Mouse (Mus musculus): ENCODE data around the gene Mfsd14a. TPM values are rescaled to one million over a fixed set of nuclear protein-coding genes. Genes with fewer than 3 reads are reported as not detected.

Gene Mfsd14a
- polyA plus RNA-seq, 1 experiment from 2014 or later: 70.7 TPM

- no peak overlapping the region for H3K9ac ChIP-seq (replicated peaks; ENCODE audit: low read depth, low read length)
- no peak overlapping the region for H3K27ac ChIP-seq (ENCODE audit: low read depth, low read length)
- ATAC-seq (ENCODE audit: low read depth): no peak
- peaks cover 37% of the 10 kb centered on the region for H3K36me3 ChIP-seq (ENCODE audit: control insufficient read depth, insufficient read depth, low read length)
- no peak overlapping the region for H3K4me2 ChIP-seq (ENCODE audit: low read depth, low read length)
- 79% methylated on average over 1 of the region's 1 CpGs for WGBS
- H3K4me1 ChIP-seq (ENCODE audit: control insufficient read depth, insufficient read depth, low read length): no peaks in the 10 kb centered on the region
- H3K4me3 ChIP-seq (ENCODE audit: low read depth, low read length): no peak overlapping the region
- no peaks in the 10 kb centered on the region for H3K9me3 ChIP-seq (ENCODE audit: control insufficient read depth, low read length)
- no peaks in the 10 kb centered on the region for H3K27me3 ChIP-seq (ENCODE audit: control insufficient read depth, insufficient read depth, low read length)
These were observed 22.5 kb downstream of the Mfsd14a start for GRCm38 (mm10) chr3:116640024-116640423.

DNA sequence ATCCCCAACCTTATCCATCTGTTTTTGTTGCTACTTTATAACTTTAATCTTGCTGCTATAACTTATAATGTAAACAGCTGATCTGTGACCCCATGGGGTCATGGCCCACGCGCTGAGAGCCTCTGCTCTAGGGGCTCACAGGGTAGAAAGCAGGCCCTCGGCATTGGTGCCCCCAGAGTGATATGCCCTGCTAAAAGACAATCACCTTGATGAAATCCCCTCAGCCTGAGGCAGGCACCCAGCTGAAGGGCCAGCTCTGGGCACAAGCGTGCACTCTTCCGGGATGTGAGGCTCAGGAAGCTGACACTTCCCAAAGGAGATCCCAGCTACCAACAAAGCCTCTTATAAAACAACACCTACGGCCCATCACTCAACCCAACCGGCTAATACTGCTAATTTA, 23.9 kb downstream of the Mfsd14a start:
- Histone ChIP-seq H3K9me3 (ENCODE audit: control insufficient read depth, low read length) (no peaks in the 10 kb centered on the region), H3K4me3 (ENCODE audit: low read depth, low read length) (no peak overlapping the region), H3K36me3 (ENCODE audit: control insufficient read depth, insufficient read depth, low read length) (peaks cover 50% of the 10 kb centered on the region), H3K27me3 (ENCODE audit: control insufficient read depth, insufficient read depth, low read length) (no peaks in the 10 kb centered on the region), H3K4me1 (ENCODE audit: control insufficient read depth, insufficient read depth, low read length) (no peaks in the 10 kb centered on the region), H3K4me2 (ENCODE audit: low read depth, low read length) (no peak overlapping the region), H3K9ac (replicated peaks; ENCODE audit: low read depth, low read length) (no peak overlapping the region), H3K27ac (ENCODE audit: low read depth, low read length) (no peak overlapping the region)
- WGBS: 91% methylated on average over 7 of the region's 7 CpGs
- no peak for ATAC-seq (ENCODE audit: low read depth)

DNA sequence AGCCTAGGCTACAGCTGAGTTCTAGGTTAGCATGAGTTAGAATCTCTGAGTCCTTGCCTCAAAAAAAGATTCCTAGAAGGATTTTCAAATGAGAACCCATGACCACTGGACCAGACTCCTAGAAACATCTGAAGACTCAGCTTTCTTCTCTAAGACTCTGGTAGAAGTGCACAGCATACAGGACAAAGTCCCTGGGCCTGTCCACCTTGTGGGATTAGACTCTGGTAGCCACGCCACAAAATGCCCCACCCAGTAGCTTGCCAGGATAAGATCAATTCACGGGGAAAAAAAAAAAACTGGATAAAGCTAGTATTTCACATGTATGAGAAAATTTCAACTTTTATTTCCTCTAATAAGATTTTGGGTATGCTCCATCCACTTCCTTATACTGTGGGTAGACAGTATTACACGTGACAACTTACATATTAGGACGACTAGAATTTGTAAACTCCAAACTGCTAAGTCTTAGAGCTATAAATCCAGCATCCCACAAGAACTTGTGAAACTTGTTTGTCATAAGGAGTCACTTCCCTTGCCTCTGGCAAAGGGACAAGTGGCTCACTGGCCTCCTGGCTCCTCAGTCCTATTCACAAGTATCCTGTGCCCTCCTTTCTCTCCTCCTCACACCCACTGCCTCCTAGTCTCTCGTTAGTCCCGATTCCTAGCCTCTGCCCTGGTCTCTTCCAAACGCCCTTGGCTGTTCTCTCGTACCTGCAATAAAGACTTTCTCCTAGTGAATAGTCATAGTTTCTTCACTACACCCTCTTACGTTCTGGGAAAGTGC, 24.6 kb downstream of the Mfsd14a start:
- no peak for ATAC-seq (ENCODE audit: low read depth)
- H3K27me3 ChIP-seq (ENCODE audit: control insufficient read depth, insufficient read depth, low read length): no peaks in the 10 kb centered on the region
- peaks cover 55% of the 10 kb centered on the region for H3K36me3 ChIP-seq (ENCODE audit: control insufficient read depth, insufficient read depth, low read length)

GRCm38 (mm10) chr3:116635799-116636198, 26.7 kb downstream of the Mfsd14a start:
- no peak overlapping the region for H3K4me2 ChIP-seq (ENCODE audit: low read depth, low read length)
- H3K36me3 ChIP-seq (ENCODE audit: control insufficient read depth, insufficient read depth, low read length): peaks cover 51% of the 10 kb centered on the region
- no peaks in the 10 kb centered on the region for H3K9me3 ChIP-seq (ENCODE audit: control insufficient read depth, low read length)
- no peak overlapping the region for H3K27ac ChIP-seq (ENCODE audit: low read depth, low read length)
- 69% methylated on average over 5 of the region's 5 CpGs for WGBS
- no peak overlapping the region for H3K9ac ChIP-seq (replicated peaks; ENCODE audit: low read depth, low read length)
- no peaks in the 10 kb centered on the region for H3K4me1 ChIP-seq (ENCODE audit: control insufficient read depth, insufficient read depth, low read length)
- no peak overlapping the region for H3K4me3 ChIP-seq (ENCODE audit: low read depth, low read length)
- ATAC-seq (ENCODE audit: low read depth): no peak
- H3K27me3 ChIP-seq (ENCODE audit: control insufficient read depth, insufficient read depth, low read length): no peaks in the 10 kb centered on the region

More for the DNA sequence above, 24.6 kb downstream of the Mfsd14a start:
- H3K9me3 ChIP-seq (ENCODE audit: control insufficient read depth, low read length): no peaks in the 10 kb centered on the region
- 93% methylated on average over 9 of the region's 9 CpGs for WGBS
- no peak overlapping the region for H3K9ac ChIP-seq (replicated peaks; ENCODE audit: low read depth, low read length)
- H3K4me2 ChIP-seq (ENCODE audit: low read depth, low read length): no peak overlapping the region
- no peak overlapping the region for H3K27ac ChIP-seq (ENCODE audit: low read depth, low read length)
- H3K4me1 ChIP-seq (ENCODE audit: control insufficient read depth, insufficient read depth, low read length): no peaks in the 10 kb centered on the region
- H3K4me3 ChIP-seq (ENCODE audit: low read depth, low read length): no peak overlapping the region

- no peak overlapping the region for H3K9ac ChIP-seq (replicated peaks; ENCODE audit: low read depth, low read length)
- no peak overlapping the region for H3K4me3 ChIP-seq (ENCODE audit: low read depth, low read length)
- ATAC-seq (ENCODE audit: low read depth): no peak
- no peaks in the 10 kb centered on the region for H3K9me3 ChIP-seq (ENCODE audit: control insufficient read depth, low read length)
- no peaks in the 10 kb centered on the region for H3K4me1 ChIP-seq (ENCODE audit: control insufficient read depth, insufficient read depth, low read length)
- H3K27me3 ChIP-seq (ENCODE audit: control insufficient read depth, insufficient read depth, low read length): no peaks in the 10 kb centered on the region
- no peak overlapping the region for H3K27ac ChIP-seq (ENCODE audit: low read depth, low read length)
- no peak overlapping the region for H3K4me2 ChIP-seq (ENCODE audit: low read depth, low read length)
- H3K36me3 ChIP-seq (ENCODE audit: control insufficient read depth, insufficient read depth, low read length): peaks cover 48% of the 10 kb centered on the region
- WGBS: 95% methylated on average over 8 of the region's 8 CpGs
These were observed 27.6 kb downstream of the Mfsd14a start for GRCm38 (mm10) chr3:116634853-116635252.

DNA sequence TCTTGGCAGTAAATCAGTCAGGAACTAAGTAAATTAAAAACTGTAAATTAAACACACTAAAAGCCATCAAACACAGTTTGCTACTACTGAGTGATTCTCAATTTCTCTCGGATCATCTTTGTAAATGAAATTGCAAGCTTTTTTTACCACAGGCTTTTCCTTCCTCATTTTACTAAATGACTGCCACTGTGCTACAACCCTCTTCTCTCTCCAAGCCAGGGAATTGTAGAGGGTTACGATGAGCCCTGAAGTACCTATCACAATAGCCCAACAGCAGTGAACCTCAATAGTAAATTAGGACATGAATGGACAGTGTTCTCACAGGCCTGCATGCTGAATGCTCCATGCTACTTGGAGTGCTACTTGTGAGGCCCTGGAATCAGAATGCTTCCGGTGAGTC, 28.4 kb downstream of the Mfsd14a start:
- ATAC-seq (ENCODE audit: low read depth): no peak
- no peaks in the 10 kb centered on the region for H3K4me1 ChIP-seq (ENCODE audit: control insufficient read depth, insufficient read depth, low read length)
- H3K27me3 ChIP-seq (ENCODE audit: control insufficient read depth, insufficient read depth, low read length): no peaks in the 10 kb centered on the region
- 74% methylated on average over 3 of the region's 3 CpGs for WGBS
- no peak overlapping the region for H3K27ac ChIP-seq (ENCODE audit: low read depth, low read length)
- no peak overlapping the region for H3K9ac ChIP-seq (replicated peaks; ENCODE audit: low read depth, low read length)
- H3K4me3 ChIP-seq (ENCODE audit: low read depth, low read length): no peak overlapping the region
- H3K36me3 ChIP-seq (ENCODE audit: control insufficient read depth, insufficient read depth, low read length): peaks cover 40% of the 10 kb centered on the region
- no peaks in the 10 kb centered on the region for H3K9me3 ChIP-seq (ENCODE audit: control insufficient read depth, low read length)
- no peak overlapping the region for H3K4me2 ChIP-seq (ENCODE audit: low read depth, low read length)

DNA sequence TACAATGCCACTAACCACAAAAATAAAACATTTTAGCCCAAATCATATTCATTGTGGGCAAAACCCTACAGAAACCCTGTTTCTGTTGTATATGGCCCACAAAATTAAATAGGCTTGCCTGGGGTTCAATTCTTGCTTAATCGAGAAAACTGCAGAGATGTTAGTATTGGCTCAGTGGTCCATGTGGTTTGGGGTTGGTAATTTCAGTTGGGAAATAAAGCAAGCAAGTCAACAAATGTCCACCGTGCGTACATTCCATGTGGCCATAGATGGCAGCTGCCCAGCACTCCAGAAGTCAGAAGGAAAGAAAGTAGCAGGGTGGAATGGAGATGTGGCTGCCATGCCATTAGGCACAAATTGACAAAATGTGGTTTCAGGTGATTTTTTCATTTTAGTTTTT, 29.5 kb downstream of the Mfsd14a start:
- no peak overlapping the region for H3K9ac ChIP-seq (replicated peaks; ENCODE audit: low read depth, low read length)
- no peaks in the 10 kb centered on the region for H3K27me3 ChIP-seq (ENCODE audit: control insufficient read depth, insufficient read depth, low read length)
- no peak for ATAC-seq (ENCODE audit: low read depth)
- no peak overlapping the region for H3K4me3 ChIP-seq (ENCODE audit: low read depth, low read length)
- H3K36me3 ChIP-seq (ENCODE audit: control insufficient read depth, insufficient read depth, low read length): peaks cover 36% of the 10 kb centered on the region
- no peak overlapping the region for H3K27ac ChIP-seq (ENCODE audit: low read depth, low read length)
- no peak overlapping the region for H3K4me2 ChIP-seq (ENCODE audit: low read depth, low read length)
- no peaks in the 10 kb centered on the region for H3K4me1 ChIP-seq (ENCODE audit: control insufficient read depth, insufficient read depth, low read length)
- H3K9me3 ChIP-seq (ENCODE audit: control insufficient read depth, low read length): no peaks in the 10 kb centered on the region
- WGBS: 95% methylated on average over 3 of the region's 3 CpGs

GRCm38 (mm10) chr3:116631459-116631858, 31.0 kb downstream of the Mfsd14a start:
- no peak overlapping the region for H3K4me2 ChIP-seq (ENCODE audit: low read depth, low read length)
- H3K27ac ChIP-seq (ENCODE audit: low read depth, low read length): no peak overlapping the region
- no peaks in the 10 kb centered on the region for H3K4me1 ChIP-seq (ENCODE audit: control insufficient read depth, insufficient read depth, low read length)
- H3K36me3 ChIP-seq (ENCODE audit: control insufficient read depth, insufficient read depth, low read length): peaks cover 34% of the 10 kb centered on the region
- H3K9me3 ChIP-seq (ENCODE audit: control insufficient read depth, low read length): no peaks in the 10 kb centered on the region
- H3K9ac ChIP-seq (replicated peaks; ENCODE audit: low read depth, low read length): no peak overlapping the region
- no peaks in the 10 kb centered on the region for H3K27me3 ChIP-seq (ENCODE audit: control insufficient read depth, insufficient read depth, low read length)
- no peak overlapping the region for H3K4me3 ChIP-seq (ENCODE audit: low read depth, low read length)
- 63% methylated on average over 1 of the region's 1 CpGs for WGBS
- ATAC-seq (ENCODE audit: low read depth): no peak

- Histone ChIP-seq H3K4me3 (ENCODE audit: low read depth, low read length) (no peak overlapping the region), H3K9me3 (ENCODE audit: control insufficient read depth, low read length) (no peaks in the 10 kb centered on the region), H3K27ac (ENCODE audit: low read depth, low read length) (no peak overlapping the region), H3K36me3 (ENCODE audit: control insufficient read depth, insufficient read depth, low read length) (peaks cover 8% of the 10 kb centered on the region; the same call in 1 of the 2 replicates), H3K27me3 (ENCODE audit: control insufficient read depth, insufficient read depth, low read length) (no peaks in the 10 kb centered on the region), H3K4me1 (ENCODE audit: control insufficient read depth, insufficient read depth, low read length) (no peaks in the 10 kb centered on the region), H3K4me2 (ENCODE audit: low read depth, low read length) (no peak overlapping the region), H3K9ac (replicated peaks; ENCODE audit: low read depth, low read length) (no peak overlapping the region)
- no peak for ATAC-seq (ENCODE audit: low read depth)
- WGBS: 94% methylated on average over 7 of the region's 7 CpGs
These were observed 39.8 kb downstream of the Mfsd14a start for GRCm38 (mm10) chr3:116622641-116623040.

Measured in neural tube, embryonic 14.5 days (tissue).